Mouse (Mus musculus): ENCODE data around the gene Msrb1.

GRCm38 (mm10) chr17:24687599-24687998, 48.8 kb upstream of the Msrb1 start:
- TF ChIP-seq POLR2A (IDR thresholded peaks at IDR 0.05; ENCODE audit: low read depth, low read length) (no peak), CTCF (IDR thresholded peaks at IDR 0.05; ENCODE audit: extremely low read depth, insufficient read length, insufficient replicate concordance, low read depth, low read length) (no peak)

Measured in small intestine, adult 2 months (tissue).